Mouse (Mus musculus) forebrain, embryonic 12.5 days (tissue): ENCODE results near the gene Sgk1. TPM values are rescaled to one million over a fixed set of nuclear protein-coding genes. Genes with fewer than 3 reads are reported as not detected.

Source experiments
- ATAC-seq: fragments of 200-750 bp; cut with Nextera tagmentation; 2 replicates; pipeline ENCODE4 v1.8.0; 2017; ENCODE audit warnings: moderate TSS enrichment; ENCODE audit not compliant: low FRiP score
- H3K27ac ChIP-seq: fragments of 300-500 bp; sonication (generic); 2 replicates; pipeline ENCODE4 v1.5.1; 2016; ENCODE audit warnings: mild to moderate bottlenecking
- H3K27me3 ChIP-seq: fragments of 300-500 bp; sonication (generic); 2 replicates; pipeline ENCODE4 v1.6.1; 2016; ENCODE audit warnings: mild to moderate bottlenecking
- H3K36me3 ChIP-seq: fragments of 300-500 bp; sonication (generic); replicated peaks from 2 replicates; pipeline ENCODE4 v1.6.1; 2016; ENCODE audit warnings: mild to moderate bottlenecking
- H3K4me1 ChIP-seq: fragments of 300-500 bp; sonication (generic); 2 replicates; pipeline ENCODE4 v1.6.1; 2016
- H3K4me2 ChIP-seq: fragments of 300-500 bp; sonication (generic); 2 replicates; pipeline ENCODE4 v1.6.1; 2016; ENCODE audit warnings: mild to moderate bottlenecking, moderate library complexity
- H3K4me3 ChIP-seq: fragments of 300-500 bp; sonication (generic); replicated peaks from 2 replicates; pipeline ENCODE4 v1.5.1; 2016; ENCODE audit warnings: mild to moderate bottlenecking
- H3K9ac ChIP-seq: fragments of 300-500 bp; sonication (generic); 2 replicates; pipeline ENCODE4 v1.6.1; 2016; ENCODE audit warnings: mild to moderate bottlenecking
- H3K9me3 ChIP-seq: fragments of 300-500 bp; sonication (generic); 2 replicates; pipeline ENCODE4 v1.6.1; 2016
- WGBS: fragments of 180-500 bp; shearing (Covaris S2); methylation state at CpG from one replicate; pipeline ENCODE4 v1.1.7; 2016; 5-methylcytosine and 5-hydroxymethylcytosine counted together
- polyA plus RNA-seq: library from polyadenylated mRNA; unstranded; fragments of >200 nt; fragmentation: Nextera tagmentation; extraction: Ambion mirVana; gene quantifications from 2 replicates; pipeline ENCODE4 v1.2.1, GENCODE M21; 2016

Sgk1 gene
- polyA plus RNA-seq, 1 experiment from 2014 or later: 23.7 TPM

GRCm38 (mm10) chr10:21906894-21907446 is 25.0 kb downstream of the Sgk1 start:
- Histone ChIP-seq H3K27me3 (no peaks in the 10 kb centered on the region), H3K4me3 (no peak overlapping the region), H3K27ac (no peak overlapping the region), H3K4me1 (no peaks in the 10 kb centered on the region), H3K9me3 (no peaks in the 10 kb centered on the region), H3K36me3 (no peaks in the 10 kb centered on the region), H3K4me2 (no peak overlapping the region), H3K9ac (no peak overlapping the region)
- WGBS: 26% methylated on average over 5 of the region's 5 CpGs
- ATAC-seq: no peak

- Histone ChIP-seq H3K9ac (no peak overlapping the region), H3K27me3 (no peaks in the 10 kb centered on the region), H3K9me3 (no peaks in the 10 kb centered on the region), H3K27ac (no peak overlapping the region), H3K4me2 (no peak overlapping the region), H3K36me3 (no peaks in the 10 kb centered on the region), H3K4me3 (no peak overlapping the region), H3K4me1 (no peaks in the 10 kb centered on the region)
- no peak for ATAC-seq
- 73% methylated on average over 3 of the region's 3 CpGs for WGBS
Measured at GRCm38 (mm10) chr10:21907784-21908183, 25.8 kb downstream of the Sgk1 start.

GRCm38 (mm10) chr10:21908686-21909085 is 26.7 kb downstream of the Sgk1 start:
- no peaks in the 10 kb centered on the region for H3K4me1 ChIP-seq
- H3K4me2 ChIP-seq: no peak overlapping the region
- no peaks in the 10 kb centered on the region for H3K9me3 ChIP-seq
- H3K36me3 ChIP-seq: no peaks in the 10 kb centered on the region
- no peaks in the 10 kb centered on the region for H3K27me3 ChIP-seq
- no peak overlapping the region for H3K9ac ChIP-seq
- no peak overlapping the region for H3K27ac ChIP-seq
- WGBS: 100% methylated on average over 1 of the region's 1 CpGs
- ATAC-seq: no peak
- H3K4me3 ChIP-seq: no peak overlapping the region

GRCm38 (mm10) chr10:21910334-21910733 is 28.4 kb downstream of the Sgk1 start:
- Histone ChIP-seq H3K9me3 (no peaks in the 10 kb centered on the region), H3K27ac (no peak overlapping the region), H3K27me3 (no peaks in the 10 kb centered on the region), H3K9ac (no peak overlapping the region), H3K4me3 (no peak overlapping the region), H3K4me2 (no peak overlapping the region), H3K36me3 (no peaks in the 10 kb centered on the region), H3K4me1 (no peaks in the 10 kb centered on the region; the same call in 1 of the 2 replicates)
- 90% methylated on average over 9 of the region's 9 CpGs for WGBS
- no peak for ATAC-seq

GRCm38 (mm10) chr10:21911303-21911947 is 29.4 kb downstream of the Sgk1 start:
- H3K27me3 ChIP-seq: no peaks in the 10 kb centered on the region
- no peak overlapping the region for H3K4me2 ChIP-seq
- no peak overlapping the region for H3K9ac ChIP-seq
- H3K9me3 ChIP-seq: no peaks in the 10 kb centered on the region
- no peak overlapping the region for H3K4me3 ChIP-seq
- H3K4me1 ChIP-seq: no peaks in the 10 kb centered on the region; the same call in 1 of the 2 replicates
- H3K36me3 ChIP-seq: no peaks in the 10 kb centered on the region
- no peak for ATAC-seq
- H3K27ac ChIP-seq: no peak overlapping the region
- 76% methylated on average over 10 of the region's 10 CpGs for WGBS

GRCm38 (mm10) chr10:21914751-21915150 is 32.8 kb downstream of the Sgk1 start:
- Histone ChIP-seq H3K27me3 (no peaks in the 10 kb centered on the region), H3K4me3 (no peak overlapping the region), H3K4me2 (no peak overlapping the region), H3K27ac (no peak overlapping the region), H3K9me3 (no peaks in the 10 kb centered on the region), H3K9ac (no peak overlapping the region), H3K4me1 (no peaks in the 10 kb centered on the region; the same call in 1 of the 2 replicates), H3K36me3 (no peaks in the 10 kb centered on the region)
- ATAC-seq: no peak
- WGBS: 24% methylated on average over 1 of the region's 1 CpGs

GRCm38 (mm10) chr10:21916301-21917071 is 34.5 kb downstream of the Sgk1 start:
- no peak for ATAC-seq
- 89% methylated on average over 11 of the region's 11 CpGs for WGBS
- Histone ChIP-seq H3K36me3 (no peaks in the 10 kb centered on the region), H3K4me3 (no peak overlapping the region), H3K4me1 (no peaks in the 10 kb centered on the region; the same call in 1 of the 2 replicates), H3K9me3 (no peaks in the 10 kb centered on the region), H3K4me2 (no peak overlapping the region), H3K27me3 (no peaks in the 10 kb centered on the region), H3K9ac (no peak overlapping the region), H3K27ac (no peak overlapping the region)

GRCm38 (mm10) chr10:21918016-21918749 is 36.2 kb downstream of the Sgk1 start:
- ATAC-seq: no peak
- H3K36me3 ChIP-seq: no peaks in the 10 kb centered on the region
- H3K4me2 ChIP-seq: no peak overlapping the region
- 81% methylated on average over 6 of the region's 6 CpGs for WGBS
- H3K4me3 ChIP-seq: no peak overlapping the region
- no peaks in the 10 kb centered on the region for H3K27me3 ChIP-seq
- no peak overlapping the region for H3K9ac ChIP-seq
- H3K27ac ChIP-seq: no peak overlapping the region
- H3K4me1 ChIP-seq: peaks cover 7% of the 10 kb centered on the region
- no peaks in the 10 kb centered on the region for H3K9me3 ChIP-seq

GRCm38 (mm10) chr10:21918750-21919145 is 36.8 kb downstream of the Sgk1 start:
- 86% methylated on average over 7 of the region's 7 CpGs for WGBS
- Histone ChIP-seq H3K27me3 (no peaks in the 10 kb centered on the region), H3K36me3 (no peaks in the 10 kb centered on the region), H3K4me3 (no peak overlapping the region), H3K9ac (no peak overlapping the region), H3K27ac (no peak overlapping the region), H3K4me2 (no peak overlapping the region), H3K4me1 (peaks cover 13% of the 10 kb centered on the region), H3K9me3 (no peaks in the 10 kb centered on the region)
- no peak for ATAC-seq

- H3K4me1 ChIP-seq: peaks cover 18% of the 10 kb centered on the region
- no peak overlapping the region for H3K9ac ChIP-seq
- H3K27me3 ChIP-seq: no peaks in the 10 kb centered on the region
- no peak overlapping the region for H3K4me3 ChIP-seq
- no peak overlapping the region for H3K4me2 ChIP-seq
- 73% methylated on average over 2 of the region's 2 CpGs for WGBS
- no peaks in the 10 kb centered on the region for H3K36me3 ChIP-seq
- H3K9me3 ChIP-seq: no peaks in the 10 kb centered on the region
- no peak overlapping the region for H3K27ac ChIP-seq
- ATAC-seq: no peak
Measured at GRCm38 (mm10) chr10:21920611-21921010, 38.6 kb downstream of the Sgk1 start.

GRCm38 (mm10) chr10:21922716-21923350 is 40.8 kb downstream of the Sgk1 start:
- no peak overlapping the region for H3K9ac ChIP-seq
- 35% methylated on average over 8 of the region's 8 CpGs for WGBS
- H3K36me3 ChIP-seq: no peaks in the 10 kb centered on the region
- H3K4me1 ChIP-seq: peaks cover 18% of the 10 kb centered on the region
- no peaks in the 10 kb centered on the region for H3K9me3 ChIP-seq
- ATAC-seq: peak; percentile 37
- H3K4me2 ChIP-seq: no peak overlapping the region; the same call in 1 of the 2 replicates
- H3K4me3 ChIP-seq: no peak overlapping the region
- H3K27ac ChIP-seq: no peak overlapping the region; the same call in 1 of the 2 replicates
- H3K27me3 ChIP-seq: 0 out of 2 replicates have a peak, but pooled peaks cover 3% of the 10 kb centered on the region
